Mouse (Mus musculus) limb, embryonic 15.5 days (tissue): ENCODE data around the gene H3f3b. TPM values are rescaled to one million over a fixed set of nuclear protein-coding genes. Genes with fewer than 3 reads are reported as not detected.
"Not testable (repeated sequence)": the region's sequence is repeated elsewhere in the genome, so short reads cannot be mapped to it uniquely, and the experiment has no call there.

Experiments used
- ATAC-seq: fragments of 200-750 bp; cut with Nextera tagmentation; 2 replicates; pipeline ENCODE4 v1.8.0; 2017; ENCODE audit warnings: low read depth, moderate TSS enrichment; ENCODE audit not compliant: insufficient number of reproducible peaks, low FRiP score, low TSS enrichment
- H3K27ac ChIP-seq: fragments of 300-500 bp; sonication (generic); 2 replicates; pipeline ENCODE4 v1.5.1; 2015; ENCODE audit warnings: moderate library complexity, mild to moderate bottlenecking, inconsistent platforms
- H3K27me3 ChIP-seq: fragments of 300-500 bp; sonication (generic); 2 replicates; pipeline ENCODE4 v1.6.1; 2015; ENCODE audit warnings: inconsistent platforms
- H3K36me3 ChIP-seq: fragments of 300-500 bp; sonication (generic); 2 replicates; pipeline ENCODE4 v1.6.1; 2015; ENCODE audit warnings: inconsistent platforms
- H3K4me1 ChIP-seq: fragments of 300-500 bp; sonication (generic); 2 replicates; pipeline ENCODE4 v1.6.1; 2015; ENCODE audit warnings: inconsistent platforms
- H3K4me2 ChIP-seq: fragments of 300-500 bp; sonication (generic); 2 replicates; pipeline ENCODE4 v1.6.1; 2015; ENCODE audit warnings: mild to moderate bottlenecking, inconsistent platforms
- H3K4me3 ChIP-seq: fragments of 300-500 bp; sonication (generic); 2 replicates; pipeline ENCODE4 v1.5.1; 2015; ENCODE audit warnings: mild to moderate bottlenecking, inconsistent platforms
- H3K9ac ChIP-seq: fragments of 300-500 bp; sonication (generic); 2 replicates; pipeline ENCODE4 v1.6.1; 2015; ENCODE audit warnings: inconsistent platforms
- H3K9me3 ChIP-seq: fragments of 300-500 bp; sonication (generic); 2 replicates; pipeline ENCODE4 v1.6.1; 2016; ENCODE audit warnings: inconsistent platforms
- WGBS: fragments of 180-500 bp; shearing (Covaris S2); methylation state at CpG from one replicate; pipeline ENCODE4 v1.1.7; 2015; 5-methylcytosine and 5-hydroxymethylcytosine counted together
- polyA plus RNA-seq: library from polyadenylated mRNA; unstranded; fragments of >200 nt; fragmentation: Nextera tagmentation; extraction: Ambion mirVana; gene quantifications from 2 replicates; pipeline ENCODE4 v1.2.1, GENCODE M21; 2015

The H3f3b gene
- polyA plus RNA-seq, 1 experiment from 2014 or later: 1,740 TPM

GRCm38 (mm10) chr11:116028177-116028865 lies 559 bp upstream of the H3f3b start:
- no peaks in the 10 kb centered on the region for H3K36me3 ChIP-seq
- H3K4me3 ChIP-seq: no peak overlapping the region
- ATAC-seq: no peak
- H3K9ac ChIP-seq: no peak overlapping the region
- H3K27ac ChIP-seq: no peak overlapping the region
- WGBS: 84% methylated on average over 9 of the region's 9 CpGs
- no peaks in the 10 kb centered on the region for H3K9me3 ChIP-seq
- peaks cover 19% of the 10 kb centered on the region for H3K4me1 ChIP-seq
- no peaks in the 10 kb centered on the region for H3K27me3 ChIP-seq
- no peak overlapping the region for H3K4me2 ChIP-seq

GRCm38 (mm10) chr11:116025056-116025845 lies 2.5 kb downstream of the H3f3b start:
- 88% methylated on average over 3 of the region's 3 CpGs for WGBS
- Histone ChIP-seq H3K27me3 (no peaks in the 10 kb centered on the region), H3K4me3 (no peak overlapping the region), H3K9me3 (no peaks in the 10 kb centered on the region), H3K36me3 (peaks cover 13% of the 10 kb centered on the region), H3K9ac (no peak overlapping the region), H3K27ac (peak overlapping the region; percentile 71; the same call in 1 of the 2 replicates), H3K4me2 (no peak overlapping the region), H3K4me1 (0 out of 2 replicates have a peak, but pooled peaks cover 4% of the 10 kb centered on the region)
- ATAC-seq: no peak

- Histone ChIP-seq H3K4me2 (0 out of 2 replicates have a peak overlapping the region, but pooled peaks have one; percentile 44), H3K36me3 (peaks cover 13% of the 10 kb centered on the region), H3K27ac (peak overlapping the region; percentile 100), H3K9me3 (no peaks in the 10 kb centered on the region), H3K4me3 (peak overlapping the region; percentile 85), H3K4me1 (0 out of 2 replicates have a peak, but pooled peaks cover under 1% of the 10 kb centered on the region), H3K27me3 (no peaks in the 10 kb centered on the region), H3K9ac (peak overlapping the region; percentile 99)
- under 1% methylated on average over 37 of the region's 37 CpGs for WGBS
- ATAC-seq: peak; percentile 96
Measured at GRCm38 (mm10) chr11:116024356-116024808, 3.4 kb downstream of the H3f3b start.

GRCm38 (mm10) chr11:116023771-116024355 lies 3.9 kb downstream of the H3f3b start:
- H3K4me1 ChIP-seq: no peaks in the 10 kb centered on the region
- H3K9me3 ChIP-seq: no peaks in the 10 kb centered on the region
- peak overlapping the region; percentile 100 for H3K27ac ChIP-seq
- H3K27me3 ChIP-seq: no peaks in the 10 kb centered on the region
- peak overlapping the region; percentile 99 for H3K9ac ChIP-seq
- WGBS: under 1% methylated on average over 53 of the region's 57 CpGs
- peaks cover 13% of the 10 kb centered on the region for H3K36me3 ChIP-seq
- H3K4me3 ChIP-seq: peak overlapping the region; percentile 85
- peak overlapping the region; percentile 44 for H3K4me2 ChIP-seq
- ATAC-seq: peak; percentile 71

GRCm38 (mm10) chr11:116023074-116023770 lies 4.5 kb downstream of the H3f3b start:
- H3K36me3 ChIP-seq: peaks cover 13% of the 10 kb centered on the region
- not testable (repeated sequence) for ATAC-seq, H3K9me3 ChIP-seq, H3K27me3 ChIP-seq, H3K4me1 ChIP-seq
- H3K4me2 ChIP-seq: peak overlapping the region; percentile 44
- H3K9ac ChIP-seq: peak overlapping the region; percentile 99
- 3% methylated on average over 18 of the region's 18 CpGs for whole genome bisulfite sequencing
- H3K27ac ChIP-seq: peak overlapping the region; percentile 100
- peak overlapping the region; percentile 85 for H3K4me3 ChIP-seq

GRCm38 (mm10) chr11:116022256-116022780 lies 5.4 kb downstream of the H3f3b start:
- no peak for ATAC-seq
- no peaks in the 10 kb centered on the region for H3K4me1 ChIP-seq
- H3K27me3 ChIP-seq: no peaks in the 10 kb centered on the region
- peak overlapping the region; percentile 35 for H3K4me3 ChIP-seq
- WGBS: 46% methylated on average over 4 of the region's 4 CpGs
- H3K36me3 ChIP-seq: peaks cover 13% of the 10 kb centered on the region
- H3K9me3 ChIP-seq: no peaks in the 10 kb centered on the region
- H3K4me2 ChIP-seq: peak overlapping the region; percentile 49
- no peak overlapping the region for H3K9ac ChIP-seq
- no peak overlapping the region for H3K27ac ChIP-seq

GRCm38 (mm10) chr11:116021328-116022220 lies 6.2 kb downstream of the H3f3b start:
- H3K4me1 ChIP-seq: no peaks in the 10 kb centered on the region
- peaks cover 13% of the 10 kb centered on the region for H3K36me3 ChIP-seq
- H3K9ac ChIP-seq: no peak overlapping the region
- WGBS: 79% methylated on average over 6 of the region's 6 CpGs
- H3K27ac ChIP-seq: peak overlapping the region; percentile 50
- 0 out of 2 replicates have a peak overlapping the region, but pooled peaks have one; percentile 7 for H3K4me3 ChIP-seq
- H3K27me3 ChIP-seq: no peaks in the 10 kb centered on the region
- ATAC-seq: no peak
- peak overlapping the region; percentile 49; the same call in 1 of the 2 replicates for H3K4me2 ChIP-seq
- no peaks in the 10 kb centered on the region for H3K9me3 ChIP-seq

- ATAC-seq: no peak
- H3K36me3 ChIP-seq: peaks cover 13% of the 10 kb centered on the region
- no peak overlapping the region for H3K4me3 ChIP-seq
- no peak overlapping the region for H3K4me2 ChIP-seq
- H3K27ac ChIP-seq: no peak overlapping the region
- no peaks in the 10 kb centered on the region for H3K27me3 ChIP-seq
- no peaks in the 10 kb centered on the region for H3K4me1 ChIP-seq
- H3K9me3 ChIP-seq: no peaks in the 10 kb centered on the region
- no peak overlapping the region for H3K9ac ChIP-seq
- WGBS: 32% methylated on average over 1 of the region's 1 CpGs
Measured at GRCm38 (mm10) chr11:116020519-116020922, 7.2 kb downstream of the H3f3b start.

GRCm38 (mm10) chr11:116019976-116020411 lies 7.8 kb downstream of the H3f3b start:
- Histone ChIP-seq H3K36me3 (peaks cover 13% of the 10 kb centered on the region), H3K9ac (no peak overlapping the region), H3K27ac (peak overlapping the region; percentile 55; the same call in 1 of the 2 replicates), H3K27me3 (no peaks in the 10 kb centered on the region), H3K4me1 (no peaks in the 10 kb centered on the region), H3K9me3 (no peaks in the 10 kb centered on the region), H3K4me2 (no peak overlapping the region), H3K4me3 (no peak overlapping the region)
- 74% methylated on average over 2 of the region's 2 CpGs for WGBS
- ATAC-seq: no peak

GRCm38 (mm10) chr11:116019360-116019791 lies 8.4 kb downstream of the H3f3b start:
- H3K4me2 ChIP-seq: no peak overlapping the region
- 52% methylated on average over 1 of the region's 1 CpGs for WGBS
- H3K9ac ChIP-seq: no peak overlapping the region
- peaks cover 13% of the 10 kb centered on the region for H3K36me3 ChIP-seq
- no peaks in the 10 kb centered on the region for H3K27me3 ChIP-seq
- H3K9me3 ChIP-seq: no peaks in the 10 kb centered on the region
- no peak overlapping the region for H3K4me3 ChIP-seq
- H3K4me1 ChIP-seq: no peaks in the 10 kb centered on the region
- ATAC-seq: no peak
- H3K27ac ChIP-seq: no peak overlapping the region
